Mouse (Mus musculus) ES-E14 (cell line): Measurements from ENCODE around the gene Ttn.

ENCODE experiments used
- CHD2 ChIP-seq: IDR thresholded peaks from 2 replicates; pipeline ENCODE4 v1.6.1; 2014; ENCODE audit warnings: mild to moderate bottlenecking, low read depth, low read length, inconsistent platforms
- HCFC1 ChIP-seq: IDR thresholded peaks from 2 replicates; pipeline ENCODE4 v1.6.1; 2012; ENCODE audit warnings: low read length, inconsistent platforms, borderline replicate concordance; ENCODE audit not compliant: insufficient read depth
- ZC3H11A ChIP-seq: IDR thresholded peaks from 2 replicates; pipeline ENCODE4 v1.6.1; 2012; ENCODE audit warnings: low read depth, mild to moderate bottlenecking, inconsistent platforms, low read length, borderline replicate concordance

DNA sequence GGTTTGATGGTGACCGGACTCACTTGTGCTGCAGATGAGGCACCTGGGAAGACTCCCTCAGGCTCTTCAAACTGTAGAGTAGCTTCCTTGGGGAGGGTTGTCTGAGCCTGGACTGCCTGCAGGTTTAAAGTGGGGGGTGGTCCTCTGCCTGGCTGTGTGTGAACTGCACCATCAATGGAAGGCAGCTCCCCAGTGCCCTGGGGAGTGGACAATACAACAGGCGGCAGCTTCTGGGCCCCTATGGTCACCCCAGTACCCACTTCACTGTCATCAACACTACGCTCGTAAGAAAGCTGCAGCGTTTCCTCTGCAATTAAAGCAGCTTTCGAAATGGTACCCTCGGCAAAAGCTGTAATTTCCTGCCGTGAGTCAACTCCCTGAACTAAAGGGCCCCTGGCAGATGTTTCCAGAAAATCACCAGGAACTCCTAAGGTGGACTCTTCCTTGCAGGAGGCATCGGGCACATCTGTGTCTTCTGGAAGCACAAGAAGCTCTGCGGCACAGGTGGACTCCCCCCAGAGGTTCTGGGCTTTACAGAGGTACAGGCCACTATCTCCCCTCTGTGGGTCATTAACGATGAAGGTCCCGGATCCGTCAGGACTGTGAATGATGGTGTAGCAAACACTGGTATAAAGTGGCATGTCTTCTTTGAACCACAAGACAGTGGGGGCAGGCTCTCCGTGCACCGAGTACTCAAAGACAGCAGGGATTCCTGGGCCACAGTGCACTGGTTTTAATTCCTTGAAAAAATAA lies 73.5 kb downstream of the Ttn start:
- TF ChIP-seq ZC3H11A = no peak
- no peak for TF ChIP-seq HCFC1
- no peak for TF ChIP-seq CHD2
